Mouse (Mus musculus) cortical plate, adult 2 months (tissue): ENCODE measurements around the gene Psmd11. TPM values are rescaled to one million over a fixed set of nuclear protein-coding genes. Genes with fewer than 3 reads are reported as not detected.
"Not testable (repeated sequence)": the region's sequence is repeated elsewhere in the genome, so short reads cannot be mapped to it uniquely, and the experiment has no call there.

Experiments used
- H3K27ac ChIP-seq: fragments of 200-500 bp; 2 replicates; pipeline ENCODE4 v1.5.1; 2012; ENCODE audit warnings: low read length, control low read depth, inconsistent platforms; ENCODE audit not compliant: insufficient read depth
- H3K4me1 ChIP-seq: fragments of 200-500 bp; 2 replicates; pipeline ENCODE4 v1.6.1; 2011; ENCODE audit warnings: low read length; ENCODE audit not compliant: control insufficient read depth, insufficient read depth
- H3K4me3 ChIP-seq: fragments of 200-500 bp; 2 replicates; pipeline ENCODE4 v1.5.1; 2011; ENCODE audit warnings: mild to moderate bottlenecking, low read length, control low read depth; ENCODE audit not compliant: insufficient read depth
- CTCF ChIP-seq: fragments of 200-500 bp; IDR thresholded peaks from 2 replicates; pipeline ENCODE4 v1.5.1; 2011; ENCODE audit warnings: mild to moderate bottlenecking, control low read depth, low read length; ENCODE audit not compliant: insufficient read depth; ENCODE audit errors: extremely low read depth
- POLR2A ChIP-seq: fragments of 200-500 bp; IDR thresholded peaks from 2 replicates; pipeline ENCODE4 v1.6.1; 2011; ENCODE audit warnings: mild to moderate bottlenecking, low read length, control low read depth; ENCODE audit not compliant: insufficient read depth; ENCODE audit errors: extremely low read depth
- polyA plus RNA-seq: library from polyadenylated mRNA; depleted of rRNA; stranded (reverse); fragments of >200 nt; gene quantifications from 2 replicates; pipeline ENCODE4 v1.2.3, GENCODE M21; 2012; rRNA removed

Psmd11 gene
- 63.5 and 67.0 TPM in 2 replicates for polyA plus RNA-seq

- Histone ChIP-seq H3K4me1 (peaks cover 2% of the 10 kb centered on the region; the same call in 1 of the 2 replicates), H3K27ac (peak within 1 kb of the TSS; percentile 95), H3K4me3 (peak within 1 kb of the TSS; percentile 95)
- TF ChIP-seq POLR2A, result 0 out of 2 replicates have a peak, but pooled peaks have one; percentile 57
- peak; percentile 57 for TF ChIP-seq CTCF
Observed at GRCm38 (mm10) chr11:80428381-80429008, at the start of gene Psmd11. Gene Psmd11, plus strand, starts transcription at chr11:80428615.

- H3K4me3 ChIP-seq, H3K27ac ChIP-seq, H3K4me1 ChIP-seq: not testable (repeated sequence)
Observed at GRCm38 (mm10) chr11:80379184-80379583, 49.2 kb upstream of the Psmd11 start.

DNA sequence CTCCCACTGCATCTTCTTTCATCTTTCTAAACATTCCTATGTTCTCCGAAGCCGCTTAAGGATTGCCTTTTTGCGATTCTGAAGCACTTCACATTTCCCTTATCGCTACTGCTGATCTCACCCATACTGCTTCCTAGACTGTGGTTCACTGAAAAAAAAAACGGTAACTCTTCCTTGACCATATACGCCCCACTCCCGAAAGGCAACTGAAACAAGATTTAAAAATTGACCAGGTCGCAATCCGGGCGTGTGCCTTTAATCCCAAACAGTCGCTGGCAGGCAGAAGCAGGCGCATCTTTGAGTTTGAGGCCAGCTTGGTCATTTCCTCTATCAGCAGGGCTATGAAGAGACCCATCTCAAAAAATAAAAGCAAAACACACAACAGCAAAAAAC lies 45.8 kb upstream of the Psmd11 start:
- H3K4me1 ChIP-seq, result no peaks in the 10 kb centered on the region; the same call in 1 of the 2 replicates
- peak overlapping the region; percentile 57 for H3K4me3 ChIP-seq
- H3K27ac ChIP-seq, result peak overlapping the region; percentile 58; the same call in 1 of the 2 replicates
- no peak for TF ChIP-seq CTCF
- no peak for TF ChIP-seq POLR2A

GRCm38 (mm10) chr11:80383019-80383625 lies 45.3 kb upstream of the Psmd11 start, which contains the start of gene Zfp207:
Gene Zfp207, plus strand, starts transcription at chr11:80383279.
- Histone ChIP-seq H3K4me1 (no peaks in the 10 kb centered on the region; the same call in 1 of the 2 replicates), H3K27ac (peak within 1 kb of the TSS; percentile 58), H3K4me3 (peak within 1 kb of the TSS; percentile 57)
- TF ChIP-seq POLR2A, result peak; percentile 98
- TF ChIP-seq CTCF, result no peak

GRCm38 (mm10) chr11:80383626-80384046 lies 44.8 kb upstream of the Psmd11 start:
- Histone ChIP-seq H3K4me3 (peak overlapping the region; percentile 57), H3K27ac (peak overlapping the region; percentile 17), H3K4me1 (no peaks in the 10 kb centered on the region; the same call in 1 of the 2 replicates)
- no peak for TF ChIP-seq POLR2A
- TF ChIP-seq CTCF, result no peak

DNA sequence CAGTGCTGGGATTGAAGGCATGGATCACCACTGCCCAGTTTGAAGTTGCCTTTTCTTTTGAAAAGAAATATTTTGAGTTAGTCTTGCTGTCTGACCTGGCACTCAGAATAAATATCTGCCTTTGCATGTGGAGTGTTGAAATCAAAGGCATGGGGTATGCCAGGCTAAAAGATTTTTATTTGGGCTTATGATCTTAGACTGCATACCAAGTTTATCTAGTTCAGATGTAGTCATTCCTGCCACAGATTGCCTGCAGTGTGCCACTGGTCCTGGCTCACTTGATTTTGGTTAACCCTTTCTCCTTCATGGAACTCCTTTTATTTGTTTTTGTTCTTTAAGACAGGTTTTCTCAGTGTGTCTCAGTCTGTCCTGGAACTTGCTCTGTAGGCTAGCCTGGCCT lies 44.0 kb upstream of the Psmd11 start:
- TF ChIP-seq CTCF (no peak), POLR2A (no peak)
- Histone ChIP-seq H3K4me3 (peak overlapping the region; percentile 57), H3K27ac (no peak overlapping the region), H3K4me1 (no peaks in the 10 kb centered on the region; the same call in 1 of the 2 replicates)

GRCm38 (mm10) chr11:80385055-80385454 lies 43.4 kb upstream of the Psmd11 start:
- H3K4me1 ChIP-seq, result no peaks in the 10 kb centered on the region; the same call in 1 of the 2 replicates
- H3K27ac ChIP-seq, result no peak overlapping the region
- H3K4me3 ChIP-seq, result peak overlapping the region; percentile 57
- TF ChIP-seq CTCF (no peak), POLR2A (no peak)

DNA sequence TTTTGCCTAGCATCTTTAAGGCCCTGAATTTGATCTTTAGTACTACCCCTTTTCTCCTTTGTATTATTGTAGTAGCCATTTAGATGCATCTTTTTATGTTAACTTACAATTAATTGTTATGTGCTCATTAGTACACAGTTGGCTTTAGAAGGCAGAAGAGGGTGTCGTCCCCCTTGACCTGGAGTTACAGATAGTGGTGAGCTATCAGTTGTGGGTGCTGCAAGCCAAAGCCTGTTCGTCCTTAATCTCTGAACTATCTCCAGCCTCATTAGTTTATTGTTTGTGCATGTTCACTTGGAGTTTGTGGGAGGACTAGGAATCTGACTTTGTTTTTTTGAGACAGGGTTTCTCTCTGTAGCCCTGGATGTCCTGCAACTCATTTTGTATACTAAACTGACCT lies 41.6 kb upstream of the Psmd11 start:
- TF ChIP-seq POLR2A, result no peak
- TF ChIP-seq CTCF, result no peak
- Histone ChIP-seq H3K27ac (no peak overlapping the region), H3K4me1 (no peaks in the 10 kb centered on the region; the same call in 1 of the 2 replicates), H3K4me3 (no peak overlapping the region)

GRCm38 (mm10) chr11:80389885-80390284 lies 38.5 kb upstream of the Psmd11 start:
- Histone ChIP-seq H3K27ac (no peak overlapping the region), H3K4me3 (no peak overlapping the region), H3K4me1 (no peaks in the 10 kb centered on the region; the same call in 1 of the 2 replicates)
- no peak for TF ChIP-seq POLR2A
- TF ChIP-seq CTCF, result no peak
